Mouse (Mus musculus) embryo, embryonic 11.5 days (tissue): ENCODE results near the gene Cdh1.
"Not testable (repeated sequence)": the region's sequence is repeated elsewhere in the genome, so short reads cannot be mapped to it uniquely, and the experiment has no call there.

Experiments
- DNase-seq: peaks from one replicate; pipeline ENCODE4 v3.0.0-alpha.2; 2012; ENCODE audit warnings: low read depth, low spot score

Gene Cdh1

DNA sequence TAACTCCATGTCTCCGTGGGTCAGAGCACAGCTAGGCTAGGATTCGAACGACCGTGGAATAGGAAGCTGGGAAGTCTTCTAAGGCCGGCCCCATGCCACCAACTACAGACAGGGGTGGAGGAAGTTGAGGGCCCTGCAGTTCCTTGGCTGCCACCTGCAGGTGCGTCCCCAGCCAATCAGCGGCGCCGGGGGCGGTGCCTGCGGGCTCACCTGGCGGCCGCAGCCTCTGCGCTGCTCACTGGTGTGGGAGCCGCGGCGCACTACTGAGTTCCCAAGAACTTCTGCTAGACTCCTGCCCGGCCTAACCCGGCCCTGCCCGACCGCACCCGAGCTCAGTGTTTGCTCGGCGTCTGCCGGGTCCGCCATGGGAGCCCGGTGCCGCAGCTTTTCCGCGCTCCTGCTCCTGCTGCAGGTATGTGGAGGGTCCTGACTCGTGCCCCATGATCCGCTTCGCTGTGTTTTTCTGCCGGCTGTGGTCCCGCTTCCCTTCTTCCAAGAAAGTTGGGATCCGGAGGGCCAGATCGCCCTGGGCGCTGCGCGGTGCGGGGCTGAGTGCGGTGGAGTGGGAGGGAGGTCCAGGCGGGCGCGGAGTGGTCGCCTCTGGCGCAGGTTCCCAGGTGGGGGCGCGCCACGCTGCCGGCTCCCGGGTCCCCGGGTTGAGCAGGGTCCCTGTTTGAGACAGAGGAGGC is at the start of gene Cdh1:
Gene Cdh1 (plus strand): TSS at position 221 of the 689 bp plus-strand sequence.
- no peak for DNase-seq

DNA sequence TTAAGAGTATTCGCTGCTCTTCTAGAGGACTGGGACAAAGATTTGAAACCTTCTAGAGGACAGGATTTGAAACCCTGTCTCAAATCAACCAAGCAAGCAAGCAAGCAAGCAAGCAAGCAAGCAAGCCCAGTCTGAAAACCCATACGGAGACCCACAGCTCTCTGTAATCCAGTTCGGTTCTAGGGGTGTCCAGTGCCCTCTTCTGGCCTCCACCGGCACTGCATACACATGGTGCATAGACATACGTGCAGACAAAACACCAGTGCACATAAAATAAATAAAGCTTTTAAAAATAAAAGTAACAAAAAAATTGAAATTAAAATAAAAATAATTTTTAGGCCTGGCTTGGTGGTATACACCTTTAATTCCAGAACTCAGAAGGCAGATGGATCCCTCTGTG is 49.1 kb upstream of the Cdh1 start:
- DNase-seq: no peak

DNA sequence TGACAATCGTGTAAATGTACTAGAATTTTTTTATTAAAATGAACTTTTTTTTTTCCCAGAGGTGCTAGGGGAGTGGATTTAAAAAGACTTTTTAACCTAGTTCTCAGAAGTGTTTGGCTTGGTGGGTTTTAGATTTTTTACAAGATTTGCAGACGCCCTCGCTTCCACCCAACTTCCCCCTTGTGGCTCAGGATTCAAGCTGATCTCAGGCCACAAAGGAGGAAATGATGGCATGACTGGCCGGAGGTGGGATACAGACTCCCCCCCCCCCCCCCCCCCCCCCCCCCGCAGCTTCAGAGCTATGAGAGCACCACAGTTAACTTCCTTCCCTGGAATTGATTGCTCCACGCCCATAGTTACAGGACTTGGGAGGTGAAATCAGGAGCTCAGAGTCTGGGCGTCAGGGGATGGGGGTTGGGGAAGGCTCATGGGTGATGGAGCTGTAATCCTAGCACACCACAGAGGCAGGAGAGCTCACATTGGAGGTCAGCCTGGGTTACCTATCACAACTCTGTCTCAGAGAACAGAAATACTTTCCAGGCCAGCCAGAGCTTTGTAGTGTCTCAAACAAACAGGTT is 47.0 kb upstream of the Cdh1 start:
- DNase-seq: no peak

GRCm38 (mm10) chr8:106559844-106560243 is 43.3 kb upstream of the Cdh1 start:
- DNase-seq: no peak

DNA sequence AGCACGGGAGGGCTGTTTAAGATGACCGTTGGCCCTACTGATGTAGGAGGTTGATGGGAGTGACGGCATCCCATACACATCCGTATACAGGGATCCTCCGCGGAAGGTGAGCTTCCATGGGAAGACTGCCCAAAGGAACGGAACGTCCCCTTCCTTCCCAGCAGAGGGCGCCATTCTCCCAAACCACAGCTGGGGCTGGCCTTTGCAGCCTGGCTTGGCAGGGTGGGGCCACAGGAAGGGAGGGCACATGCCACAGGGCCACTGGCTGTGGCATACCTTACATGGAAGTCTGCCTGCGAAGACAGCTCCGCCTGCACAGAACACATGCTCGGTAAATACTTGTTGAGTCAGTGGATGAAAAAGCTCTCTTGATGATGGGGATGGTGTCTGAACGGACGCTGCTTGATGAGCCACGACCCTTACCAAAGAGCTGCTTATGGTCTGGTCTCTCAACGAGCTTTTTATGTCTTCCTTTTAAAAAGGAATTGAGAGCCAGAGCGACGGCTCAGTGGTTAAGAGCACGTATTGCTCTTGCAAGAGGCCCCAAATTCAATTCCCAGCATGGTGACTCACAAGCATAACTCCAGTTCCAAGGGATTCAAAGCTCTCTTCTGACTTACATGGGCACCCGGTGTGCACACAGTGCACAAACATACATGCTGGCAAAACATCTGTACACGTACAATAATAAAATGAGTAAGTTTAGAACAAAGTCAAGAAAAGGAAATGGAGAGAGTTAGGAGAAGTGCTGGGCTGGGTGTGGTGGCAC is 41.9 kb upstream of the Cdh1 start:
- peak; percentile 42 for DNase-seq

- DNase-seq: no peak
Observed at GRCm38 (mm10) chr8:106563691-106564182, 39.4 kb upstream of the Cdh1 start.

DNA sequence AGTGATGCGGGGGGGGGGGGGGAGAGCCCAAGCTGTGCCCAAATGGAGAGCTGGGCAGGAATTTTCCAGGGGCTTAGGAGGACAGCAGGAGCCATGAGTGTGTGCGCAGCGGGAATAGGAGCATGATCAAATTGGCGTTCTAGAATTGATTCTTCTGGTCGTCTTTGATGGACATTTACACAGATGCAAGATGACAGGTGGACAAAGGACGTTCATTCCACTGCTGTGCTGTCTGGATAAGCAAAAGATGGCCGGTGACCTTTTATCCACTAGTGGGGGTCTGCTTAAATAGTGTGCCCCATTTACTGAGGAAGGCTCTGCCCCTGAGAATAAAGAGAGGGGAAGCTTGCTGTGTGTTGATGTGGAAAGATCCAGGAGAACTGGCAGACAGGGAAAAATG is 34.1 kb upstream of the Cdh1 start:
- no peak for DNase-seq

- DNase-seq: no peak
Observed at GRCm38 (mm10) chr8:106570386-106570785, 32.8 kb upstream of the Cdh1 start.

- no peak for DNase-seq
Observed at GRCm38 (mm10) chr8:106571551-106572172, 31.5 kb upstream of the Cdh1 start.

GRCm38 (mm10) chr8:106572175-106572574 is 31.0 kb upstream of the Cdh1 start:
- not testable (repeated sequence) for DNase-seq

DNA sequence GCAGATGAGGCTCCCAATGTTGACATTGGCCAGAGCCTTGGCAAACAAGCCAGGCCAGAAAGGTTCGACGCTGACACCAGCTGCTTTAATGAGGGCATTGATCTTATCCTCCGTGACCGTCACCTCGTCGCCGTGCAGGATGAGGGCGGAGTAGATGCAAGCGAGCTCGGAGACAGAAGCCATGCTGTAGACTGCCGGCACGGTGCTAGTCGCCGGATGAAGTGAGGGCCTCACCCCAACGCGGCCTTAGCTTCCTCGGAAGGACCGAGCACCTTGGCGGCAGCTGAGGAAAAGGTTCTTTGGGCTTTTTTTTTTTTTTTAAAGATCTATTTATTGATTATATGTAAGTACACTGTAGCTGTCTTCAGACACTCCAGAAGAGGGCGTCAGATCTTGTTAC is 30.0 kb upstream of the Cdh1 start, which contains the start of gene Gm10073:
Gene Gm10073 (minus strand): TSS at position 294 of the 400 bp plus-strand sequence.
- DNase-seq: not testable (repeated sequence)

DNA sequence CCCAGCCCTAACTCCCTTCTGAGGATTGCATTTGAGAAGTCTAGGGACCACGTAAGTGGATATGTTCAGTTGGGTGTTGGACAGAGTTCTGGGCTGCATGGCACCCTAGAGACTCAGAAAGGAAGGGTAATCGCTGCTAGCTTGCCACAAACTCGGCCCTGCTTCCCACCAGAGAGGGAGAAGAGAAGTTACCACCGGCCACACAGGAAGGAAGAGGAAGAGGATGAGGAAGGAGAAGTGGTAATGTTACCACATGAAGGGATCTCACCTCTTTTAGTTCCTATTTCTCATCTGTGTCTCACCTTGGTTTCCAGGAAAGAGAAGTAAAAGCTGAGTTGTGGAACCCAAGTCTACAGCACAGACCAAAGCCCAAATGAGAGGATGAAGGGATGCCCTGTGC is 28.9 kb upstream of the Cdh1 start:
- DNase-seq: no peak

DNA sequence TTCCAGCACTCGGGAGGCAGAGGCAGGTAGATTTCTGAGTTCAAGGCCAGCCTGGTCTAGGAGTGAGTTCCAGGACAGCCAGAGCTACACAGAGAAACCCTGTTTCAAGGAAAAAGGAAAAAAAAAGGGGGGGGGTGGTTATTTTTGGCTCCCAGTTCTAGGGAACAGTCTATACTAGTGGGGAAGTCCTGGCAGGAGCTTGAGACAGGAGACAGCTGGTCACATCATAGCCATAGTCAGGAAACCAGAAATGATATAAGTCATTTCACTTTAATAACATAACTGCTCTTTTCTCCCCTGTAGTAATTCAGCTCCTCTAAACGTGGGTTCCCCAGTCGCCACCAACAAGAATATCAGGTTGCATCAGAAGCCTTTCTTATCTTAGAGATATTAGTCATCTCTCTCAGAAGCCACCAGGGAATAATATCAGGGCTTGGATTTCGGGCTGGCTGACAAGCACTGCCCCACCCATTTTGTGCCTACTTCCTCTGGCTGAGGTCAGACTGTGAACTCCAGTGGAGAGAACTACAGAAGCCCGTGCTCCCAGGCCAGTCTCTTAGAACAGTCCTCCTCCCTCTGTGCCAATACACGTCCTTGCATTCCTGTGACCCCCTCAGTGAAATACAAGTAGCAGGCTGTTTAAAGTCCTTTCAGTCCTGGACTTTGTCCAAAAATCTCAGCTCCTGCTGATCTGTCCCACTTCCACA is 26.1 kb upstream of the Cdh1 start:
- DNase-seq: no peak

DNA sequence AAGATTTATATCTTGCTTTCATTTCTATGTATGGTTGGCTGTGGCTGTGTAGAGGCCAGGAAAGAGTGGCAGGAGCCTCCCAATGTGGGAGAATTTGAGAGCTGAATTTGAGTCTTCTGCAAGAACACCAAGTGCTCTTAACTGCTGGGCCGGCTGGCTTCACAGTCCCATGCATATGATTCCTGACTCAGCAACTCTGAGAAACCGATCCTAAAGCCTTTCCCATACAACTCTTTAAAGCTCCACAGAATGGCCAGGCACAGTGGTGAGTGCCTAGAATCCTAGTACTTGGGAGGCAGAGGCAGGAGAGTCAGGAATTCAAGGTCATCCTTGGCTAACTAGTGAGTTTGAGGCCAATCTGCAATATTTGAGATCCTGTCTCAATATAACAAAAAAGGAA is 23.6 kb upstream of the Cdh1 start:
- no peak for DNase-seq

GRCm38 (mm10) chr8:106581344-106582088 is 21.6 kb upstream of the Cdh1 start:
- no peak for DNase-seq

DNA sequence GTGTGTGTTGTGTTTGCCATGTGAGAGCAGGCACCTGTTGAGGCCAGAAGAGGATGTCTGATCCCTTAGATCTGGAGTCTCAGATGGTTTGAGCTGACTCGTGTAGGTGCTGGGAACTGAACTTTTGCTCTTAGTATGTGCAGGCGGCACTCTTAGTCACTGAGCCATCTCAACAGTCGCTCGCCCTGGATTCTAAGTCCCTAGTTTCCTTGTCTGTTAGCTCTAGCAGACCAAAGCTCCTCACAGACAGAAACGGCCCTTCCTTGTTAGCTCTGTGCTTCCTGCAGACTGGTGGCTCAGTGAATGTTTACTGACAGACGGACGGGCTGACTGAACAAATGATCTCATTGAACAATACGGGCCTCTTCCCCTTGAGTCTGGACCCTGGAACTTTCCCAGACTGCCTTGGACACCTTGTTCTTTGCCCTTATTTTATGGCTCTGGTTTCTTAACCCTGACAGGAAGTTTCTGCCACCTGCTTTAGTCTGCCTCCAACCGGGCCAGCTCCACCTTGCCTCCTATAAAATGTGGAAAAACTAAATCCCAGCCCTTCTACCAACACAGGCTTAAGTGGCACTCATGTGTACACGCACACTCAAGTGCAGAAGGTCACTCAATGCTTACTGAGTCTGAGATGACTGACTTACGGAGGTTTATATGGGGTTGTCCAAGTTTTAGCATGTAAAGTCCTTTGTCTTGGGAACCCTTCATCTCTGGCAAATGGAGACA is 18.0 kb upstream of the Cdh1 start:
- DNase-seq: no peak

GRCm38 (mm10) chr8:106585671-106586037 is 17.5 kb upstream of the Cdh1 start:
- DNase-seq: no peak

- DNase-seq: no peak
Observed at GRCm38 (mm10) chr8:106586896-106587295, 16.3 kb upstream of the Cdh1 start.

DNA sequence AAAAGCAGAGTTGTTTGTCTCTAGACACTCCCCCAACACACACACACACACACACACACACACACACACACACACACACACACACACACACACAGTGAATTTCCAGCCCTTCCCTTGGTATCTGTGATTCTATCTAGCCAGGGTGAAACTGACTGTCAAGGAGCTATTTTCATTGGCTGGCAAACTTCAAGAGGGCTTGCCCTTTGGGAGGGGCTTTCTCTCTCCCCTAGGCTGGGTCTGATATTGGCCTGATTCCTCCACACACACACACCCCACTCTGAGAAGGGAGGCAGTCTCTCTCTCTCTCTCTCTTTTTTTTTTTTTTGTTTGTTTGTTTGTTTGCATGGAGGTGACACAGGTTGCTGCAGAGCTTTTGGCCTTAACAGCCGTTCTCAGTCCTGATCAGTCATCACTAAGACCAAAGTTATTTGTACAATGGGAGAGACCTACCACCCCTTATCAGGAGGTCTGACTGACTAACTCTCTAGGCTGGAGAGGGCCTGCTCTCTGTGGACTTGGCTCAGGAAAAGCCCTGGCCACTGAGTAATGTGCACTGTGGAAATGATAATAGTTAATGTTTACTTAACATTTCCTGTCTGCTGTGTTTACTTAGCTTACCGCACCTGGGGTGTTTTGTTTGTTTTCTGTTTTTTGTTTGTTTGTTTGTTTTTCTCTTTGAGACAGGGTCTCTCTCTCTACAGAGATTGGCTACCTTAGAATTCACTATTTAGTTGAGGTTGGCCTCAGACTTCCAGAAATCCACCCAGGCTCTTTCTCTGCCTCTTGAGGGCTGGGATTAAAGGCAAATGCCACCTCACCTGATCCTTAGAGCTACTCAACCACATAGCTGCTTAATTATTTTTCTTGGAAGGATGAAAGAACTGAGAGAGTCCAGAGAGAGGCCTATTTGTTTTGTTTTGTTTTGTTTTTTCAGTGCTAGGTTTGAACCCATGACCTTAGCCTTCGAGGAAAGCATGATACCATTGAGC is 14.4 kb upstream of the Cdh1 start:
- DNase-seq: no peak
